Mouse (Mus musculus): ENCODE data around the gene Afap1.
A peak's percentile ranks its signal among the peaks of the same experiment; 100 is the strongest.

The Afap1 gene

DNA sequence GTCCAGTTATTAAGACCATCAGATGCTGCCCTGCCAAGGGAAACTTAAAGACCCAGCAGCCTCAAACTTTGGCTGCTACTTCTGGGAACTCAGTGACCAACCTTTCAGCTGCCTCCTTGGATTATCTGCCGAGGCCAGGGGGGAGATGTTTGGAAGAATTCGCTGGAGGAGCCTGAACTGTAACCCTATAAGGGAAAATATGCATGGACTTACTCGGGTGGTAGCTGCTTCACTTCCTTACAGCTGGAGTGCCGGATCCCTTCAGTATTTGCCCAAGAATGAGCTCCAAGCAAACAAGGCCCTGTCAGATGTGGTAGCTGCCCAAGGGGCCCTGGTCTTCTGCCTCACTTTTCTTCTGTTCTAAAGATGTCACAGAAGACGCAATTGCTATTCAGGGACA, 38.2 kb downstream of the Afap1 start:
- ATAC-seq (ENCODE audit: low TSS enrichment): no peak

DNA sequence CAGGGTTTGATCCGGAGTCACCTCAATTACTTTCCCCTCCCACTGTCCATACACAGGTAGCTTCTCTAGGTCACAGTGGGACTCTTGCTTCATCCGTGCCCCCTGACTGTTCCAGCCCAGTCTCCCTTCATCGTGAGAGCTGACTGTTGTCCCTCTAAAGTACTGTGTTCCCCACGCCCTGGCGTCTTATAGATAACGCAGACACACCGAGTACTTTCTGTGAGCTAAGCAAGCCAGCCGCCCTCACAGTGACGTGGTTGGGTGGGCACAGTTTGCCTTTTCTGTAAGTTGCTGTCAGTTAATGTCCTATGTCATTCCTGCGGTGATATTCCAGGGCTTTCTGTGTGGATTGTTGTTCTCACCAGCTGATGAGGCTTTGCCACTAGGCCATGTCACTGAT, 39.9 kb downstream of the Afap1 start:
- ATAC-seq (ENCODE audit: low TSS enrichment): no peak

DNA sequence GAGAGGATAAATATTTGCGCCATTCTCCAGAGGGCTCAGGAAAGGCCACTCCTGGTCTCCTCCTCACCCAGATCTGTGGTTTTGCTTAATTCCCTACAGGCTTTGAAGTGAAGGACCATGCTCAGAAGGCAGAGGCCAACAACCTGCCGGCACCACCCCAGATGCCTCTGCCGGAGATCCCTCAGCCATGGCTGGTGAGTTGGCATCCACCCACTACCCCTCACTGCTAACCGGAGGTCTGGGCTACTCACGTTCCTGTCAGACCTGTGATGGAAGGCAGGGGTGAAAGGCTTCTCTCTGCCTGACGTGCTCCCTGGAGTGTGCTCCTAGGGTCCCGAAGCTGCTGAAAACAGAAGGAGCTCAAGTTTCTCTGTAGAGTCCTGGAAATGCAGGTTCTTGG, 42.8 kb downstream of the Afap1 start:
- no peak for ATAC-seq (ENCODE audit: low TSS enrichment)

DNA sequence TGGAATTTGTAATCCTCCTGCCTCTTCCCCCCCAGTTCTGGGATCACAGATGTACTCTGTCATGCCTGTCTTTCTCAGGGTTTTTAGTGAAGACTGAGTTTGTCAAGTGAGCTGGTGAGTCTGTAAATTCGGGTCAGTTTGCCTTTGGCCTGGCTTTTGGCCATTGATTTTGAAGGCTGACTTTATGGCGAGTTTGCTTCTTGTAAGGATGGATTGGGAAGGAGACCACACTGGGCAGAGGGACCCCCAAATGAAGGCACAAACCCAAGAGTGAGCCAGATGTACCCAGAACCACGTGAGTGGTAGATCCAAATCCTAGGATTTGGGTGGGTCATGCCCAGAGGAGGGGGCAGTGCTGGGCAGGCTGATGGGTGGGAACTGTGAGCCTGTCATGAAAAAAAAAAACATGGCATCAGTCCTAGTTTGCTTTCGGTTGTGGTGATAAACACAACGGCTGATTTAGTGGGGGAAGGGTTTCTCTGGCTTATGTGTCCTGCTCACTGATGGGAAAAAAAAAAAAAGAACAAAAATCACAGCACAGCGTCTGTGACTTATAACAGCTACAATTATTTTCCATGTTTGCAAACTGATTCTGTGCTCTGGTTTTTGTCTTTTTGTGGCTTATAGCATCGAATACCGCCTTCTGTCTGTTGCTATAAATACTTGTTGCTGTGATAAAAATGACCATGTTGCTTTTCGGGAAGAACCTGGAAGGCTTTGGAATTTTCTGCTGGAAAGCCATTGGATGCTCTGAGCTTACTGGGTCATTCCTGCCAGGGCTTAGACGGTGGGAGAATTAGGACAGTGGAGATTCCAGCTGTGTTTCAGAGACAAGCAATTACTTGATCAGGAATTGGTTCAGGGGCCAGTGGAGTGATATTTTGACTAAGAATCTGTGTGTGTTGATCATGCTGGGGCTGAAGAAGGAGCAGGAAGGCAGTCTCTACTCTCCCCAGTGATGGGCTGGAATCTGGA, 45.4 kb downstream of the Afap1 start:
- ATAC-seq (ENCODE audit: low TSS enrichment): 0 out of 2 replicates have a peak, but pooled peaks have one; percentile 17

DNA sequence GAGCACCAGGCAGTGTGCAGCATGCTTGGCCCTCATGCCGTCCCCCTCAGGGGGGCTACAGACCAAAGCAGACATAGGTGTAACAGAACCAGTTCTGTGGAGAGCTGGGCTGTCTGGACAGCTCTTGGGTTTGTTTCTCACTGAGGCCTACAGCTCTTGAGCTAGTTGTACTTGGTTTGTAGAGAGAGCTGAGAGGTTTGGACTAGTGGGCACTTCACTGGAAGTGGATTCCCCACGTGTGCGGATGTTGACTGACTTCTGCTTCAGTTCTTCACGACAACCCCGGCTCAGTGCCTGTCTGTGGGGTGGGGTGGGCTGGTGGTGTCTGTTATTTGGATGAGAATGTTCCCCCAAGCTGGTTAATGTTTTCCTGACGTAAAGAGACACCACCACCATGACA, 46.8 kb downstream of the Afap1 start:
- no peak for ATAC-seq (ENCODE audit: low TSS enrichment)

DNA sequence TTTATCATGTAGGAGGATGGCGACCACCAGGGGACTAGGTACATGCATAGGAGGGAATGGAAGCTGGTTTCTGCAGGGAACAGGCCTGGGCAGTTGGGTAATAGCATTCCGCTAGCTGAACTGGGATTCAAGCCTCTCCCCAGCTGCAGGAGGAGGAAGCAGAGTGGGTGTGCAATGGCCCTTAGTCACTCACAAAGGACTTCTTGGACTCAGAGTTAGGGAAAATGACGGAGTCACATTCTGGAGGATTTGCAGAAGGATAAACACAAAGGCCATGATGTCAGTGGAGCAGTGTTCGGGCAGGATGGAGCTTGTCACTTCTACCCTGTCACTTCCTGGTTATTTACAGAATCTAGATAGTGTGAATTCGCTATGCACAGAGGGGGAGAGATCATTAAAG, 50.4 kb downstream of the Afap1 start:
- ATAC-seq (ENCODE audit: low TSS enrichment): peak; percentile 41; the same call in 1 of the 2 replicates

DNA sequence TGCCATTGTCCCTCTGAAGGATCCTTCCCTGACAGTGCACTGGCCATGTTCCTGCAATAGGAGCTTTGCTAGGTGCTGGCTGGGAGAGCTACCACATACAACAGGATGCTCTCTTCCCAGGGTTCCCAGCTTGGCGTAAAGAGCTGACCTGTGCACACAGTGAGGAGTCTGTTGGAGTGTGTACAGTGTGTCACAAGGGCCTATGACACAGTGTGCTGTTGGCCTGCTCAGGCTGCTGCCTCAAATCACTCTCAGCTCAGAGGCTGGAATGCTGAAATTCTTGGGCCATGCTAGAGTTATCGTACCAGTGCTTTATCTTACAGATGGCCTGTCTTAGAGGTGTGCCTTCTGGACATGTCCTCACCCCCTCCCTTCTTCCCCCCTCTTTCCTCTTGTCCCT, 53.7 kb downstream of the Afap1 start:
- ATAC-seq (ENCODE audit: low TSS enrichment): no peak

DNA sequence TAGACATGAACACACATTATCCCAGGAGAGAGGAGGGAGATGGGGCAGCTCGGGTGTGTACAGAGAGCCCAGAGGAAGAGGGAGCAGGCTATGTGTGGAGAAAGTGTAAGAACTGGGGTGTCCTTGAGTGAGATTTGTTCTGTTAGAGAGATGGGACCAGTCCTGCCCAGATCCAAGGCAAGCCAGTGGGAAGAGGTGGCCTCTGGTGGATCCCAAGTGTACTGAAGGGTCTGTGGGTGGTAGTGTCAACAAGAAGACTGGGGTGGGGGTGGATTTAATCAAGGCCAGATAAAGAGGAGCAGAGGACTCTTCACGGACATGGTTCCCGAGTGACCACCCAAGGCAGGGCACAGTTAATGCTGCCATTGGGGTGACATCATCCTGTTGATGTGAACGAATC, 54.3 kb downstream of the Afap1 start:
- no peak for ATAC-seq (ENCODE audit: low TSS enrichment)

DNA sequence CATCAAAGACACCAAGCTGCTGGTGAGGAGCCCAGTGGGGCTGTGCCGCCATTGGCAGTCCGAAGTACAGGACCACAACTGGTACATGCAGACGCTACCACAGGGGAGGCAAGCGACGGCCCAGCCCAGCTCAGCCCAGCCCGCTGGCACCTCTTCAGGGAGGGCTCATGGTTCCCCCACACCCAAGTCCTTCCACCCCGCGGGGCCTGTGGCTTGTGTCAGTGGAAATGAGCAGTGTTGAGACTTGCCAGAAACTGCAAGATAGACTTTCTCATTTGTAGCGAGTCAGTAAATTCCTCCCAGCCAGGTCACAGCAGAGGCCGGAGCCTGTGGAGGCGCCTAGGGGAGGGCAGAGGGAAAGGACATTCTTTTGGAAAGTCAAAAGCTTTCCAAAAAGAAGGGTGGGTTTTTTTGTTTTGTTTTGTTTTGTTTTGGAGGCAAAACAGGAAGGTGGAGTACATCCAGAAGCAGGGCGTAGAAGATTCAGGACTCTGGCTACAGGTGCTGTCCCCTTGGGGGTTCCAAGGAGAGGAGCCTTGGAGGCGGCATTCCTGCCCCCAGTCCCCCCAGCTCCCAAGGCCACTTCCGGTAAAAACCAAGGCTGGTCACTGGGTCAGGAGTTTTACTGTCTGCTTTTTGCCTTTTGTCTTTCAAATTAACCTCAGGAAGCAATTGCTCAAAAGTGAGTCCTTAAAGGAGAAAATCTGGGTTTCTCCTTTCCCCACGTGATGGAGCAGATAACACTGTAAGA, 55.3 kb downstream of the Afap1 start:
- no peak for ATAC-seq (ENCODE audit: low TSS enrichment)

DNA sequence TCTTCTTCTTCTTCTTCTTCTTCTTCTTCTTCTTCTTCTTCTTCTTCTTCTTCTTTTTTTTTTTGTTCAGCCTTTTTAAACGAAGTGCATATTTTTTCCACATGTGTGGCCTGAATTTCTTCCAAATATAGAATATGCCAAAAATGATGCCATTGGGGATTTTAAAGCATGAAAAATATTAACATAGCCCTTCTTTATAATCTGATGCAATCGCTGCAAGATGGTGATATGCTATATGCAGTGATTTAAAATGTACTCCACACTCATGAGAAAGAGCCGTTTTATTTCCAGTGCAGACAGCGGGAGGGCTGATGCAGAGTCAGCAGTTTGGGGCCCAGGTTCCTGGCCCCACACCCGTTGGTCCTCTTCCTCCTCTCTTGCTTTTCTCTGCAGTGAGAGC, 55.9 kb downstream of the Afap1 start:
- ATAC-seq (ENCODE audit: low TSS enrichment): no peak

DNA sequence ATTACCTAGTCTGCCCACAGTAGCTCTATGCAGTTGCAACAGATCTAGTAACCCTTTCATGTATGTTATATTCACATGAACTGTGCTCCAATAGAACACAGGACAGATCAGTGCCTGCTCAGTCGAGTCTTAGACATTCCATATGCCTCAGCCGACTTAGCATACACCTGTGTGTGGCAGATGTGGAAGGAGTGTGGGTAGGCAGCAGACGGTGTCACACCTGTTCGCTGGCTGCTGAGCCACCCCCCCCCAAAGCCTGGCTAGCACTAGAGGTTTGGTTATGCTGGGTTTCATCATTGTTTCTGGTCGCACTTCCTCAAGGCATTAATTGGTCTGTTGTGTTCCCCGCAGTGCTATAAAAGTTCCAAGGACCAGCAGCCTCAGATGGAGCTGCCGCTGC, 57.4 kb downstream of the Afap1 start:
- no peak for ATAC-seq (ENCODE audit: low TSS enrichment)

DNA sequence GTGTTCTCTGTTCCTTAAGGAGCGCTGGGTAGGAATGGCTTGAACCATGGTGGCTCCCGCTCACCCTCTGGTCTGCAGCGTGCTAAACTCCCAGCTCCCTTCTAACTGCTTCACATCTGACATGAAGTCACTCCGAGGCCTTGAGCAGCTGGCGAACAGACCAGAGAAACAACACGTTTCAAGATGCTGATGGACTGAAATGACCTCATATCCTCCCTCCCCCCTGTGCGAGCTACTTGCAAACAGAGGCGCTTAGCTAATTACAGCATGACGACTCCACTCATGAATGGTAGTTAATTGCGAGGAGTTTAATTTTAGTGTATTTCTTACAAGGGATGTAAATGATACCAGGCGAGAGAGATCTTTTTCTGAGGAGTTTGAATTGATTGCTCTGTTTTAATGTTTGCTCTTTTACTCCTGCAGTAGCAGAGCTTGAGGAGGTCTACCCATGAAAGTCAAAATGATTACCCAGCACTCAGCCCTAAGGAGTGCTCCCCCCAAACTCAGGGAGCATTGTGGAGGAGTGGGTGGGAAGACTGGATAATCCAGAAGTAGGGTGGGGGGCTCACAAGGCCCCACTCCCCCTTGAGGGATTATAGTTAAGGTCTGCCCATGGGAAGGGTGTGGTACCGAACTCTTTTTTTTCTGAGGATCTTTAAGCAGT, 61.1 kb downstream of the Afap1 start:
- peak; percentile 75 for ATAC-seq (ENCODE audit: low TSS enrichment)

DNA sequence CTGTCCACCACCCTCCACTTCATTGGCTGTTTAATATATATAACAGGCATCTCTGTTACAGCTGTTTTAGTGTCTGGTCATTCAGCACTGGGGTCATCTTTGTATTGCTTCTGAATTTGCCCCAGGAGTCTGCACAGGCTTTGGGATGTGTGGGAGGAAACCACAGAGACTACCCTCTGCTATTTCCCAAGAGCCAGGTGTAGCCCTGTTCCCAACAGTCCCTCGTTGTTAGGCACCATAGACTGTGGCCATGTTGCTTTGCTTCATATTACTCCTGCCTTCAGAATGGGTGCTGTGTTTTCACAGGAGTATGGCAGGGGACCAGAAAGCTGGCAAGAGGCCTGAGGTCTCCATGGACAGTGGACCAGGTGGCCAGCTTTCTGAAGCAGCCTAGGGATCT, 63.1 kb downstream of the Afap1 start:
- ATAC-seq (ENCODE audit: low TSS enrichment): no peak

DNA sequence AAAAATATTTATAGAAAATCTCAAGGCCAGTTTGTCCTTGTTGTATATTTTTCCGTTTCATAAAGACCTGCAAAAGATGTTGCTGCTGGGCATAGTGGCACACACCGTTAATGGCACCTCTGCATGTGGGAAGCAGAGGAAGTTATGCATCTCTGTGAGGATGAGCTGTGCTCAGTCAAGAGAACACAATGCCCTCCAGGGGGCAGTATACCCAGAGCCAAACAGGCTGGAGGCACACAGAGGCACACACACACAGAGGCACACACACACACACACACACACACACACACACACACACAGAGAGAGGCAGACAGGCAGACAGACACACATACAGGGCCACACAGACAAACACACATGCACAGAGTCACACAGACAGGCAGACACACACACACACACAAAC, 65.6 kb downstream of the Afap1 start:
- ATAC-seq (ENCODE audit: low TSS enrichment): no peak

DNA sequence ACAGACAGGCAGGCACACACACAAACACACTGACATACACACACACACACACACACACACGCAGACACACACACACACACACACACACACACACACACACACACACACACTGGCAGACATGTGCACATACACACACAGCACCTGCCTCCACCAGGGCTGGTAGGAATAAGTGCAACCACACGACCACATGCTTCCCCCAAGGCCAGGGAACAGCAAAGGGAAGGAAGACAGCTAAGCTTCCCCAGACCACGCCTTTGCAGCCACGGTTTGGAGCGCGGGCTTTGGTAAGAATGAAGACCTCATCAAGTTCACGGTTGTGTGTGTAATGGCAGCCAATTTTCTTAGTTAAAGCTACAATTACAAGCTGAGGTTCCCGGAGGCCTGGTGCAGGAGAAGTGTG, 67.0 kb downstream of the Afap1 start:
- no peak for ATAC-seq (ENCODE audit: low TSS enrichment)

DNA sequence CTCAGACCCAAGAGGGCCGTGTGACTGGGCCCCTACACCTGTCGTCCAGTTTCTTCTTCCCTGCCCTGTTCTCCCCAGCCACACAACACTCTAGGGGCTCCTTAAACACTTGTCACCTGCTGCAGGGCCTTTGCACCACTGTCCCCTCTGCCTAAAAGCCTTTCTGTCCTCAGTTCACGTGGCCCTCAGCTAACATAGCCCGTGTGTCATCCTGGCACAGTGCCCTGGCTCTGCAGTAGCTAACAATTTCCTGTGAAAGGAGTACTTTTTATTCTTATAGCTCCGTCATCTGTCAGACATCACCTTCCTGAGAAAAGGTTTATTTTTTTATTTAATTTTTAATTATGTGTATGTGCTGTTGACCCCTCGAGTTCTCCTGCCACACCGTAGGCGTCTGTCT, 68.2 kb downstream of the Afap1 start:
- ATAC-seq (ENCODE audit: low TSS enrichment): no peak

DNA sequence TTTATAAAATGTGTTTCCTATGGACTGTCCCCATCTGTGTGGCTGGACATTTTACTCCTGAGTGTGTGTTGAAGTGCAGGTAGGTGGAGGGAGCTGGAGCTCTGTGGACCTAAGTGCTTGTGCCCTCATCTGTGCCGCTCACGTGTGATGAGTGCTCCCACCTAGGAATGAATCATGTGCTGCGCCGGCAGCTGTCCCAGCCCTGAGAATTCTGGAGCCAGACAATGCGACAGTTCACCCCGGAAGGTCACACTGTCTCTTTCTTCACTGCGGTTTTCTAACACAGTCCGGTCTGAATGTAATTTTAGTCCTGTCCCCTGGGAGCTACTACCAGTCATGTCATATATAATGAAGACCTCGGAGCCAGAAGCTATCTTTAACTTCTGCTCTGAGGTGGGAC, 70.5 kb downstream of the Afap1 start:
- no peak for ATAC-seq (ENCODE audit: low TSS enrichment)

DNA sequence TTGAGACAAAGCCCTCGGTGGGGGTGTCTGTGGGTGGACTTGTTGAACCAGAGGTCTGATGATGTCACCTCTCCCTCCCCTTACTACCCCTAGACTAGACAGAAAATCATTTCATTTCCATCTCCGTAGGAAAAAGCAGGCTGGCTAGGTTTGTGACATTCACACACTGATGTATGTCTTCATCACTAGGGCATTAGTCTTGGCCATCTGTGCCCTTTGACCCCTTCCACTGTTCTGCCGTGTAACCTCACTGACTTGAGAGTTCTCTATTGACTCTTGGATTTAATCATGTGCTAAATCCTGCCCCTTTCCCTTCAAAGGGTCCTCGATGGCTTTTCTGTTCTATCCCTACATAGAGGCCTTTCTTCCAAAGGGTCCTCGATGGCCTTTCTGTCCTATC, 71.9 kb downstream of the Afap1 start:
- no peak for ATAC-seq (ENCODE audit: low TSS enrichment)

DNA sequence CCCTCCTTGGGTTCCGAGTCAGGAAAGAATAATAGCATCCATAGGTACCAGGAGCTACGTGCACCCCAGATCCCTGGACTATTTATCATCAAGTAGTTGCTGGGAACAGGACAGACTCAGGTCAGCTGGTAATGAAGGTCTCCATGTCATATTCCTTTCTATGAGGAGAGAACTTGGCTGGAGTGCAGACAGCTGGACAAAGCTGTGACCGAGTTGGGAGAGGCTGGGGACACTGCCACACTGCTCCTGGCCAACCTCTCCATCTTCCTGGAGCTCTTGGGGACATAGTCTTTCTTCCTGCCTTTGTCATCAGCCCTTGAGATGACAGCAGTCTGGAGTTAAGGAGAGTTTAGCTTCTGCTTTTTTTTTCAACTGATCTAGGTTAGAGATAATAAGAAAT, 76.7 kb downstream of the Afap1 start:
- no peak for ATAC-seq (ENCODE audit: low TSS enrichment)

DNA sequence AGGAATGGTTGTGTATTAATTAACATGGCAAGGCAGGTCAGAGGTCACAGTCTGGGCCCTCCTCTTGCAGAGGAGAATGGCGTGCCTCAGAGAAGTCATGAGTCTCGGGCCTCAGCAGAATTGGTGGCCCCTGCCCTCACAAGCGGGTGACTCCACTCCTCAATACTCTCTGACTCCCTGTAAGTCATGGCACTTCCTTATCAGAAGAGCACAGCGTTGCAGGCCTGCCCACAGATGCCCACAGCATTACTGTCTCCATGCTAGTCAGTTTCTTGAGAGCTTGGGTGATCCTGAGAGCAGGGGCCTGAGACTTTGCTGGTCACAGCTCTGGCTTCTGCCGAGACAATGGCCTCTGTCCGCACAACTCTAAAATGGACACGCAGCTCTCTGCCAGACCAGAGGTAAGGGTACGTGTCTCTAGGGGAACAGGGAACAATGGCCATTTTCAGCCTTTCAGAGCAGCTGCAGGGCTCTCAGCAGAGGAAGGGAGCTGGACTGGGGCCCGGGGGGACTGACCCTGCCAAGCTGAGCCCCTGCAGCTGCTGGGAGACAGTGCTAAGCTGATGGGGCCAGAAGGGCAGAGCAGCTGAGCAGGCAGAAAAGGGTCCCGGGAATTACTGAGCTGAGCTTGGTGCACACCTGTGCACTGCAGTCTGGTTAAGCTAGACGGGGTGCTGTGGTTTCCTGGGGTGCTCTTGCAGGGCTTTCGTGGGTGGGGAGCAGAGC, 77.4 kb downstream of the Afap1 start:
- peak; percentile 56 for ATAC-seq (ENCODE audit: low TSS enrichment)

DNA sequence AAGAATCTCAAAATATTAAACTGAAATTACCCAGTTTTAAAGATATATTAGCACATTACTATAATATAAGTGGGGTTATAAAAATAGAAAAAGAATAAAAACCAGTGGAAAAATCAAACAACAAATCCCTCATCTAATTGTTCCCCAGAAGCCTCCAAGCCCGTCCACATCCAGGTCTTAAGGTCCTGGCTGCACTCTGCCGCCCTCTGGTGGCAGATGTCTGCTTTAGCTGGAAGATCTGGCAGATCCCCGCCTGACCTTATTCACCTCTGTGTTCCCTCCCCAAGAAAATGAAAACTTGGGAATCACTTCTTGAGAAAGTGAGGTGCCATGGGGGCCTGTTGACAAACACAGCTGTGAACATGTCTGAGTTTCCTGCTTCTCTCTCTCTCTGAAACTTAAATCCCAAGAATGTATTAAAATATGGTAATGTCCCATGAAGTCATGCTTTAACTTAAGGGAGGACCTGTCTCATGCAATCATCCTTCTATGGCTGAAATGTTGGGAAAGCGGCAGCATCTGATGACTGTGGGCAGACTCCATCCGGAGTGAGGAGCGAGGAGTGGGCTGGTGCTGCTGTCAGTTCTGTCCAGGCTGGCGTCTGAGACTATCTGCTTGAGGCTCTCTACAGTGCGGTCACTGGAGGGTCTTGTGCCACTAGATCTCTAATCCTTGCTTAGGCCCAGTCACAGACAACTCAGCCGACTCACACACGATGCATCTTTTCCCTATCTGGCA, 78.9 kb downstream of the Afap1 start:
- ATAC-seq (ENCODE audit: low TSS enrichment): 0 out of 2 replicates have a peak, but pooled peaks have one; percentile 40
